Mouse (Mus musculus): ENCODE measurements at regions not wholly inside any gene's neighbourhood (a gene's known extent, or its start where the extent isn't known, plus 50 kb on each side); places are given as distances from the start of the nearest gene placed in this dataset.

DNA sequence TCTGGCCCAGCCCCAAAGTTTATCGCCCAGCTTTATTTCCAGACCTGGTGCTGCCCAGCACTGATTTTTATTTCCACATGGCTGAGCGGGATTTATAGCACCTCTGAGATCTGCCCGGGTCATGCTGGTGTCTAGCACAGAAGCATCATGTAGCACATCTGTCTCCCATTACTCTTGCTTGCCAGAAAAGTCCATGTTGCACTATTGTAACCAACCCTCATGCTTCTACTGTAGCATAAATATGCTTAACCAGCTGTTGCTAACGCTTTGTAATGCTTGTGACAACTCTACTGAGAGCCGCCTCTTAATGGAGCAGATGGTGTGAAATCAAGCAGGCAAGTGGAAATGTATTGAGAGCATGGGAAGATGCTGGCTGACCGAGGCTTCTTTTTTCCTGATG lies 81.5 kb downstream of the Npy start:
- TF ChIP-seq CTCF (IDR thresholded peaks at IDR 0.05; ENCODE audit: low read depth, low read length) (no peak), POLR2A (IDR thresholded peaks at IDR 0.05; ENCODE audit: insufficient read depth, low read length) (no peak)

Data from ES-Bruce4 (cell line).